Mouse (Mus musculus): Measurements from ENCODE around the gene Snx6.

DNA sequence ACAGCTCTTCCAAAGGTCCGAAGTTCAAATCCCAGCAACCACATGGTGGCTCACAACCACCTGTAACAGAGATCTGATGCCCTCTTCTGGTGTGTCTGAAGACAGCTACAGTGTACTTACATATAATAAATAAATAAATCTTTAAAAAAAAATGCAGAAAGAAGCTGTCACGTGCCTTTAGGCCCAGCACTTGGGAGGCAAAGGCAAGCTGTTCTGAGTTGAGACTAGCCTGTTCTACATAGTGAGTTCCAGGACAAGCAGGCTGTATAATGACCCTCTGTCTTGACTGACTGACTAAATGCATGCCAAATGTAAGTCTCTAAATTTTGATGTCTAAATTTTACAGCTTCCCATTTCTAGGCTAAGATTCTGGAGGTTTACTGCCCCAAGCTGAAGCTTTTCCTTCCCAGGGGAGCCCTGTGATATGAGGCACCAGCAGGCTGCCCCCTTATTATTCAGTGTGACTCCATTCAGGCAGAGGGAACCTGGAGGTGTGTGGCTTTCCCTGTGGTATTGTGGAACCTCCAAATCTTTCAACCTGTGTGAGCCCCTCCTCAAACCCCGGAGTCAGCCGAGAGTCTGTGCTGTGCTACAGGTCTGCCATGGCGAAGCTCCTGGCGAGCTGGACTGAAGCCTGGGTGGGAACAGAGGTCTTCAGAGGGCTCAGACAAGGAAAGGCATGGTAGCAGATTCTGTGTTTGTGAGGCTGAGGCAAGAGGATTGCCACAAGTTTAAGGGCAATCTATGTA lies 9.9 kb upstream of the Snx6 start:
- TF ChIP-seq TAL1 (IDR thresholded peaks at IDR 0.05; ENCODE audit: low read length) (no peak), GATA1 (IDR thresholded peaks at IDR 0.05; ENCODE audit: low read length) (no peak)
